Mouse (Mus musculus) lung, adult 2 months (tissue): Measurements from ENCODE around the gene Tmod4.

Experiments
- CTCF ChIP-seq: fragments of 200-500 bp; IDR thresholded peaks from 2 replicates; pipeline ENCODE4 v1.5.1; 2011; ENCODE audit warnings: mild to moderate bottlenecking, low read length, control low read depth; ENCODE audit not compliant: insufficient read depth
- POLR2A ChIP-seq: fragments of 200-500 bp; IDR thresholded peaks from 2 replicates; pipeline ENCODE4 v1.6.1; 2011; ENCODE audit warnings: low read depth, mild to moderate bottlenecking, control low read depth, low read length, borderline replicate concordance; ENCODE audit errors: extremely low read depth

- no peak for TF ChIP-seq CTCF
- no peak for TF ChIP-seq POLR2A
Measured at GRCm38 (mm10) chr3:95171105-95171504, 46.8 kb downstream of the Tmod4 start.
